Mouse (Mus musculus) spleen, embryonic (tissue): ENCODE data around the gene Grin2c.

ENCODE experiments used
- CTCF ChIA-PET: fragments of 350-600 bp; sonication (Branson Sonifier 250); formaldehyde crosslinking; loops from one replicate; lab custom pipeline; 2022; lab: Charles Lee

The Grin2c gene

DNA sequence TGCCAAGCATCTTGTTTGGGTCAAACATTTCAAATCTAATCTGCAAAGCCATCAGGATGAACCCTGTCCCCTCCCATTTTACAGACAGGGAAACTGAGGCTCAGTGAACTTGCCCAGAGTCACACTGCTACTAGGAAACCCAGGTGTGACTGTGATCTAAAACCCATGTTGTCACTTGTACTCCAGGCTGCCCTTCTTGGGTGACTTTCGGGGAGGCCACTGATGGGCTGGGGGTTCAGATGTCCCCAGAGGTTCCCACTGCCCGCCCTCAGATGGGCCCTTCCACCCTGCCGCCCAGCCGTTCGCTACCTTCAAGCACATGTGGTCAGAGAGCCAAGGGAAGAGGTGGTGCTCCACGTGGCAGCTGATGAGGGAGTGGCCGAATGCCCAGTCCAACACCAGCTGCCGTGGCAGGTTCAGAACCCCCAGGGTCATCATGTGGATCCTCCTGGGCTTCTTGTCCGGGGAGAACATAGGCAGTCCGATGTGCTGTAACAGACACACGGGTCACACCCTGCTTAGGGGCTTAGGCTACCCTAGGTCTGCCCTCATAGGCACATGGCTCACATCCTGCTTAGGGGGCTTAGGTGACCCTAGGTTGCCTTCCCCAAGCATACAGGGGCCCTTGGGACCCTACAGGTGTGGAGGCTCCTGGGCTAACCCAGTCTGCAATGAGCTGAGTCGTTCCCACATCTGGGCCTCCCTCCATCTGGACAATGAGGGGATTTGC lies 17.0 kb upstream of the Grin2c start:
- CTCF ChIA-PET: no interaction called here

DNA sequence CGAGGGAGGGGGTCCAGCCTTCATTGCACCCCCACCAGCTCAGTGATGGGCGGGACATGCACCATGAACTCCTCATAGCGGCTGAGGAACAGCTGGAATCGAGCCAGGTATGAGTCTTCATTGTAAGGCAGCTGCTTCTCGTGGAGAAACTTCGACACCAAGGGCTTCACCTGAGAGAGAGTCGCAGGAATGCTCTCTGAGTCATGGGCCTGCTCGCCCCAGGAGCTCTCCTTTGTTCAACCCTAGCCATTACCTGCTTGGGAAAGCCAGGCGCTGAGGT lies 16.4 kb upstream of the Grin2c start:
- CTCF ChIA-PET: no interaction called here

DNA sequence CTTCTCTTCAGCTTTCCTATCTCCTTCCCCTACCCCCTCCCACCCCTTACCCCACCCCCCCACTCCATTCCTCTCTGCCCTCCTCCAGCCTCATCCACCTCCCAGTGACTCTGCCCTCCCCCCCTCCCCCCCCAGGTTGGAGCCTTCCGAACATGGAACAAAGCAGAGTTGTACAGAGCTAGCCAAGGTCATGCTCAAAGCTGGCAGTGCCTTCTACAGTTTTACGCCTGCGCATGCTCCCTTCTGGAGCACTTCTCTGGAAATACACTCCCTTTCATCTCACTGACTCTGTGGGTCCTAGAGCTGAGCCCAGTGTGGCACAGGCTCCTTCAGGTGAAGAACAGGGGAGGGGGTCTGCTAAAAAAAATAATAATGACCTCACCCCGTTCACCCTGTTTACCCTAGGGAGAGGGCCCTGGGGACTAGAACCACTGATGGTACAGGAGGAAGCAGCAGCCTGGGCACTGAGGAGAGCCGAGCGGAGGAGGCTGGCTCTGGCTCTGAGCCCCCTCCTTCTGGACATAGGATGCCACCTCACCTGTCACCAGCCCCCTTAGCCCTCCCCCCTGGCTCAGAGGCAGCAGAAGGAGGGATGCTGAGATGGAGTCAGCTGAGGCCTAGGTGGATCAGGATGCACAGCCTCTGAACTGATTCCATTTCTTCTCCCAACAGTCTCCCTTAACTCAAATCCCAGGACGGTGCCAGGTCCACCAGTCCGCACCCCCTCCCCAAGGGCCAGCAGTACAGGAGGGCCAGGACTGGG lies 15.9 kb upstream of the Grin2c start:
- CTCF ChIA-PET: interaction anchor here (0.6 kb wide), 1 partner anchor 44 kb away, joined by 3 read pairs; no protein-coding TSS in a partner anchor

DNA sequence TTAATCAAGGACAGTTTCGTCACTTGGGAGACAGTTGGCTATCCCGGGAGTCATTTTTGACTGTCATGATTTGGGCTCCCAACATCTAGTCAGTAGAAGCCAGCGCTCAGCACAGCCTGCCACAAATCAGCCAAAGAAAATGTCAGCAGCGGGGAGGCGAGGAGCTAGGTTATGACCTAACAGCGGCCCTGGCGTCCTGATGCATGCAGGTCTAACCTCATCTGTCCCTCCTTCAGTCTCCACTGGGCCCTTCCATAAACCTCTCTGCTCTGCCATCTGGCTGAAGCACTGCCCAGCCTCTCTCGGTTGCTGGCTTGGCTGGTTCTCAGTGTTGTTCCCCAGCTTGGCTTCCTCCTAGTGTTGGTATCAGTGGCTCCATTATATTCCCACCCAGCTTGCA lies 15.3 kb upstream of the Grin2c start:
- CTCF ChIA-PET: interaction anchor here (0.6 kb wide), 1 partner anchor 44 kb away, joined by 3 read pairs; no protein-coding TSS in a partner anchor

DNA sequence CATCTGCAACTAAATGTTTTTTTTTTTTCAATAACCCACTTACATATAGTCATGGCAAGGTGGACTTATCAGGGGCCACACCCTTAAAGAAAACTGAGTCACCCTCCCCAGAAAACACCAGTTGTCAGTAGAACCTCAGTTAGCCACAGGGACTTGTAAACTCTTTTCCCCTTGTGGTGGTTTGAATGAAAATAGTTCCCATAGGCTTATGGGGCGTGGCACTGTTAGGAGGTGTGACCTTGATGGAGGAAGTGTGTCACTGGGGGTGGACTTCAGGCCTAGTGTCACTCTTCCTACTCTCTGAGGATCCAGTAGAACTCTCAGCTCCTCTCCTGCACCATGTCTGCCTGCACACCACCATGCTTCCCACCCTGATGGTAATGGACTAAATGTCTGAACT lies 12.7 kb upstream of the Grin2c start:
- CTCF ChIA-PET: no interaction called here

DNA sequence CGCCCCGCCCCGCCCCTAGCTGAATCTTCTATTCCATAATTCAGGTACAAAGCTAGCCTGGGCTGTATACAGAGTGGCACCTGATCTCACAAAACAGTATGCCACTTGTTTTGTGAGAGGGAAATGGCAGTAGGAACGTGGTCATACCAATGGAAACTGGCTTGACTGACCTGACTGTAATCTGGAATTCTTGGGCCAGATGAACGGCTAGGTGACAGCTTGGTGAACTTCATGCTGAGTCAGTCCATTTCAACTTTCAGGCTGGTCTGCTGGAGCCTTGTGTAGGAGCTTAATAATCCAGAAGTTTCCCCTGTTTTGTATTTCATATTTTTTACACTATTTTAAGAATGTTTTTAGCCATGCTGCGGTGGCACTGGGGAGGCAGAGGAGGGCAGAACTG lies 11.1 kb upstream of the Grin2c start:
- CTCF ChIA-PET: no interaction called here

DNA sequence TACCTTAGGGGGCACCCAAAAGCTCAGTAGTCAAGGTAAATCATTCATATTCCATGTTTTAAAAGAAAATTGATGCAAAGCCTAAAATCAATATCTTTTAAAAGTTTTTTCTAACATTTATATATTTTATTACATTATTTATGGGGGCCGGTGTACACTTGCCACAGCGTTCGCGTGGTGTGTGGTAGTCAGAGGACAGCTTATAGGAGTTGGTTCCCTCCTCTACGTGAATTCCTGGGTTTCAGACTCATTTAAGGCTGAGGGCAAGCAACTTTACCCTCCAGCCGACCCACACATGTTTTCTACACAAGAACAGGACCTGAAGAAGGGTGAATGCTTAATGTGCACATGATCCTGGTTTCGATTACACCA lies 10.5 kb upstream of the Grin2c start:
- CTCF ChIA-PET: no interaction called here

DNA sequence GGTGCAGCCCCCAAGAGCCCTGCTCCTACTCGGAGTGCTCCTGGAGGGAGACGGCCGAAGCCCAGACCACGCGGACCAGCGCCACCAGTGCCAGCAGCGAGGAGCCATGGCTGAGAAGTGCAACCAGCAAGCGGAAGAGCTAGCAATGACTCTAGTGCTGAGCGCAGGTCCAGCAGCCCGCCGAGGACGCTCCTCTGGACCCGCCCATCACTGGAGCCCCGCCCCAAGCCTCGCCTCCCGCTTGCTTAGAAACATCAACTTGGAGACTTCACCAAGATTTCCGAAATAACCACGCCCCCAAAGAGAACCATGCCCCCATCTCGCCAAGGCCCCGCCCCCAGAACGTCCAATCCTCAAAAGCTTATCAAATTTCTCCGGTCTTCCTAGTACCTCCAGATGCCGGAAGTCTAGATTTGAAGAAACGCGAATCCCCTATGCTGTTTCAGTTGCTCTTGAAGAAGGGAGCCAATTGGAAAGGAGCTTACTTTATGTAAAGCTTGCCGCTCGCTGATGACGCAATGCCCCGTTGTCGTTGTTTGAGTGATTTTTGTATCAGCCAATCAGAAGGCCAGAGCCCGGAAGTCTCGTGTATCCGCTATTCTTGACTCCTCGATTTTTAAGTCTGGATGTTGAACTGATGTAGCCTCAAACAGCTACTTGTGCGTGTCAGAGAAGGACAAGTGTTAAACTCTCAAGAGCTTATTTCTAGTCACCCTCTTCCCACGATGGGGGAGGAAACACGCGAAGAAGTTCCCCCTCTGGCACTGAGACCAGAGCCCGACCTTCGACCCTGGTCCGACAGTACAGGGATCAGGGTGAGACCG lies 9.9 kb upstream of the Grin2c start, which contains the start of gene Fdxr:
Gene Fdxr, minus strand, starts transcription at position 271 of the 824 bp plus-strand sequence.
- CTCF ChIA-PET: no interaction called here

DNA sequence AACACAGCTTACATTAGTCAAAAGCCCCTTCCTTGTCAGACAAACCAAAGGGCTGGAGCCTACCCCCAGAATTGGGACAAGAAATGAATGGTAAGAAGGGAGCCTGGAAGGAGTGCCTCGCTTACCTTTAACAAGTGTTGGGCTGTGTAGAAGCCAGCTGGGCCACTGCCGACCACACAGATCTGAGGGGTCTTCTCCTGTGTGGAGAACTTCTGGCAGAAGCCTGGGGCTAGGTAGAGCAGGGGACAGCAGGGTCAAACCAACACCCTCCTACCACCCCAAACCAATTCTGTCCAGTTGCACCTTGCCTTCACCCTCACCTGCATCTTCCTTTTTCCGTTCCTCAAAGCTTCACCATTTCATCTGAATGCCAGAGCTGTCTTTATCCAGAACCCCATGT lies 8.9 kb upstream of the Grin2c start:
- CTCF ChIA-PET: no interaction called here

DNA sequence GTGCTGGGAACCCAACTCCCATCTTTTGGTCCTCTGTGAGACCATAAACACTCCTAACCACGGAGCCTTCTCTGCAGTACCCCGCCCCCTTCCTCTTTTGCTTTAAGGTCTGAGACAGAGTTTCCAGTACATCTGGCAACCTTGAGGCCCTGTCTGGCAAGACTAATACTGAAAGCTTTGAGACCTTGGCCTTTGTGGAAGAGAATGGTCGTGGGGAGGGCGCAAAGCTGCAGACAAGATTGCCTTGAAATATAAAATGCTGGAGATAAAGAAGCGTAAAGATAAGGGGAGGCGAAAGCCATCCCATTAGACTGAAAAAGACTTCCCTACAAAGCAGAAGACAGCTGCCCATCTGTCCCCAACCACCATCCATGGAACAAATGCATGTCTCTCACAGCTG lies 8.5 kb upstream of the Grin2c start:
- CTCF ChIA-PET: interaction anchor here (0.6 kb wide), 1 partner anchor 111 kb away, joined by 8 read pairs; no protein-coding TSS in a partner anchor

DNA sequence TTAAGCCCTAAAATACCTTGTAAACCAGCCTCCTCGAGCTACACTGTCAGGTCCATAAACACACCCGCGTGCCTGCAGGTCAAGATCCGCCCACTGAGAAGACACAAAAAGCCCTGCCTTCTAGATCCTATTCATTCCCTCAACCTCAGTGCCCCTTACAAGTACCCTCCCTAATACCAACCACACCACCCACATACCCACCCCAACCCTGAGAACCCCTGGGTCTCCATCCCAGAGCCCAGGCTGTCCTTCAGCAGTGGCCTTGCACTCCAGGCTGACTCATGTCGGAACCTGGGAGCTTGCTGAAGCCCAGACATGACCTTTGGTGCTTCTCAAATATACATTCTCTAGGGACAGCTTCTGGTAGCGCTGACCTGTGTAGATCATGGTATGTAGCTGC lies 7.7 kb upstream of the Grin2c start:
- CTCF ChIA-PET: no interaction called here

DNA sequence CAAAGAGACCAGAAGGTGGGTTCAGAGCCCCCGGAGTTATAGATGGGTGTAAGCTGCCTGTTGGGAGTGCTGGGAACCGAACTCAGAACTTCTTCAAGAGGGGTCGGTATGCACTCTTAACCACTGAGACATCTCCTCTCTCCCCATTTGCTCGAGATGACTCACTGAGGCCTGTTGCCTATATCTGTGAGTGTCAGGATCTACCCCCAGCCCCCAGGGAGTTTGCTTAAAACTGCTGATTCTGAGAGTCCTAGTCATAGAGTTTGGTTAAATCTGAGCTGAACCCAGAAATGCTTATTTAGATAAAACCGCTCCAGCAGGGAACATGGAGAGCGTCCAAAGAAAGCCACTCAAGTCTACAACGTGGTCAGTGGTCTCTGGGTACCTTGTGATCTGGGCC lies 7.1 kb upstream of the Grin2c start:
- CTCF ChIA-PET: no interaction called here

DNA sequence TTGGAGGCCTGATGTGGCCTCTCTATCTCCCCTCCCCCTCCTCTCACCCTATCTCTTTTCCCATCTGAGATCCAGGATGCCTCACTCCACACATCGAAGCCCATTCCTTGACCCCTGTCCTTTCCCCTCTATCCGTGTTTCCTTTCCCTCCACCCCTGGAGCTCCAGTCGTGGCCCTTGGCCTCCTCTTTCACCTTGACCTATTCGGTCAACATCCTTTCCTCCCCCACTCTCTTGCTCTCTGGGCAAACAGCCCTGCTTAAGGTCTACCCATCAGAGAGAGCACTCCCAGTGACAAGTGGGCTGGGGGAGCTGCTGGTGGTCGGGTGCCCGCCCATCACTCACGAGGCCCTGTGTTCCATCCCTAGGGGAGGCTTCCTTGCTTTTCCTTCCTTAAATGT lies 6.7 kb upstream of the Grin2c start:
- CTCF ChIA-PET: no interaction called here

DNA sequence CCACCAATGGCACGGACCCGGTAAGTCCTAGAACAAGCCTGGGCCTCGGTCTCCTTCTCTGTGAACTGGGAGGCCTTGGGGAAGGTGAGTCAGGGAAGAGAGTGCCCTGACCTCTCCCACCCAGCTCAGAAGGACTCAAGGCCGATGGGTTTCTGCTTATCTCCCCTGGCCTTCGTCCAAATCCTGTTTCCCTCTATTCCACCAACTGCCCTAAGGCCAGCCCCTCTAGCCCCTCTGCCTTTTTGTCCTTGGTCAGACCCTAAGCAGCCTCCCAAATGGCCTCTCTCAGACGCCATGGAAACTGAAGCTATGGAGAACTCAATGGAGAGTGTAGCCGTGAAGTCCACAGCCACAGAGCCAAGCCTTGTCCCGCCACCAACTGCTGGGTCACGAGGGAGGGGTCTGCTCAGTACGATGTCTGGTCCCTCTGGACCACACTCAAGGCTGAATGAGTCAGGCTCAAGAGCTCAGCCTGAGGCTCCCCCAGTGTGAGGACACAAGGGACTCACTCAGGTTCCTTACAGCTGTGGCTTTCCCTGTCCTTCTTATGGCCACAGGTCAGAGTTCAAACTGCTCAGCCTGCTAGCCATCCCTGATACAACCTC lies 6.0 kb upstream of the Grin2c start:
- CTCF ChIA-PET: no interaction called here

DNA sequence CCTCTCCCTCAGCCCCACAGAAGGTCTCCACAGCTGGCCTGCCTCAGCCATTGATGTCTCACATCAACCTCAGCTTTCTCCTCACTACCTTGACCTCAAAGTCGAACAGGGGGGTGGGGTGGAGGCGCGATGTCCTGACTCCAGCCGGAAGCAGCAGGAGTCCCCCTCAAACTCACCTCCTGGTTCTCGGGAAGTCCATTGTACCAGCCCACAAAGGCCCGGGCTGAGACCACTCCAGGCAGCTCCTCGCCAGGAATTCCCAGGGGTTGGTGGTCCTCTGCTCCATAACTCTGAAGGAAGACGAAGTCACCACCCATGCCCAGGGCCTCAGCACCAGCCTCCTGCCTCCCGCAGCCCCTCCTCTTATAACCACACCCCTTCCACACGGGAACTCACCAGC lies 4.4 kb upstream of the Grin2c start:
- CTCF ChIA-PET: no interaction called here

DNA sequence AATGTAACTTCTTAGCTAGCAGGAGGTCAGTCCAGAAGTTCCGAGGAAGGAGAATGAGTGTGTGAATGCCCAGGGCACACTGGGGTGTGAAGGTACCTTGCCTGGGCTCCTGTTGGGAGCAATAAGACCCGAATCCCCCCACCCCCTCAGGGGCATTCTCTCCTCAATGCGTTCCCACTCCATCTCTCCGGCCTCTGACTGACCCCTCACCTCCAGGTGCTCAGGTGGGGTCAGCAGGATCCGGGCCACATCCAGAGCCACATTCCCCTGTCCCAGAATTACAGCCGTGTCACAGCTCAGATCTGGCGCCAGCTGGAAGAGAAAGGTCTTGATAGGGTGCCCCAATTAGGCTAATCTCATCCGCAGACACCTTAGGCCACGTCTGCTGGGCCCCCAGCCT lies 4.0 kb upstream of the Grin2c start:
- CTCF ChIA-PET: no interaction called here

DNA sequence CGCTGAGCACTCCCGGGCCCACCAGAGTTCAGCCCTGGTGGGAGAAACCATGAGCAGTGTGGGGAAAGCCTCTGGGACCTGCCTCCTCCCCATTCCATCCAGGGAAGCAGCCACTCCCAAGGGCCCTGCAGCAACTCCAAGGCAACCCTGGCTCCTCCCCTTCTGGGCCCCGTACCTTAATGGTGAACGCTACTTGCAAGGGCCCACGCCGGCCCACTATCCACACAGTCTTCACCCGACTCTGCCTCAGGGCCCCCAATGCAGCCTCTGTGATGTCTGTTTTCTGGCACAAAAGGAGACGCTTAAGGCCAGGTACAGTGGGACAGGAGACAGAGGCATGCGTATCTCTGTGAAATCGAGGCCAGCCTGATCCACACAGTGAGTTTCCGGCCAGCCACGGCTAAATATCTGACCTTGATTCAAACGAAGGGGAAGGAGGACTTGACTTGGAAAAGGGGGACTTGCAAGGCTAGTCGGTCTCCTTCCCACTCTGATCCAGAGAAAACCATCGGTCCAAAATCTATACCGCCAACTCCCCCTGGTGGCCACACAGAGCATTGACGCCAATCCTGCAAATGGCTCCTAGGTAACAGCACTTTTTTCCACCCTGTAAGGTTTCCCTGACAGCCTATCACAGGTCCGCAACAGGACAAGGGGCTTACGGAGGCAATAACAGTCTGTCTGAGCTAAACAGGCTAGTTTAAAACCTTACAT lies 3.3 kb upstream of the Grin2c start:
- CTCF ChIA-PET: interaction anchor here (0.6 kb wide), 1 partner anchor 15 kb away, joined by 4 read pairs; no protein-coding TSS in a partner anchor

DNA sequence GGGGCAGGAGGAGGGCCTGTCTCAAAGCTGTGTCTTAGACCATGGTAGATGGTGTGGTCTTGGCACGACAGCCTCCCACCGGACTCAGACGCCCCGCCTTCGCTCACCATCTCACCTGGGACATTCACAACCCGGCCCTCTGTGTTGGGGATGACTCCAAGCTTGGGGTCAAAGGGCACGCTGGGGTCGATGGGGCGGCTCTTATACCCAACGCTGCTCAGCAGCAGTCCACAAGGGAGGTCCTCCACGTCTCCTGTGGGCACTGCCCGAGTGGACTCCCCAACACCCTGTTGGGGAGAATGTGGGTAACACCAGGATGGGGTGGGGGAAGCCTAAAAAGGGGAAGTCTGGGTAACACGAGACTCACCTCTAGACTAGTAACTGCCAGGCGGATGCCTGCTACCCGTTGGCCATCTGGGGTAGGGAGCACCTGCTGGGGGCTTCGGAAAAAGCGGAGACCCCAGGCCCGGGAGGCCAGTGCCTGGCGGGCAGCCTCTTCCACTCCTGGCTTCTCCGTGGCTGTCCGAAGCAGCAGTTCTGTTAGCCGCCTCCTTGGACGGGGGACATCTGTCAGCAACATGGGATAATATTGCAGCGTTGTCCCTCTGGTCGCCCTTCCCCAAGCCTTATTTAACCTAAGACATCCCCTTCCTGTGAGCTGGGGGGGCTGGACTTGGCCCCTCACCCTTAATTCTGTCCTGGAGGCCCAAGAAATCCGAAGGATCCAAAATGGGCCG lies 2.5 kb upstream of the Grin2c start:
- CTCF ChIA-PET: interaction anchor here (0.6 kb wide), 1 partner anchor 16 kb away, joined by 4 read pairs; no protein-coding TSS in a partner anchor

DNA sequence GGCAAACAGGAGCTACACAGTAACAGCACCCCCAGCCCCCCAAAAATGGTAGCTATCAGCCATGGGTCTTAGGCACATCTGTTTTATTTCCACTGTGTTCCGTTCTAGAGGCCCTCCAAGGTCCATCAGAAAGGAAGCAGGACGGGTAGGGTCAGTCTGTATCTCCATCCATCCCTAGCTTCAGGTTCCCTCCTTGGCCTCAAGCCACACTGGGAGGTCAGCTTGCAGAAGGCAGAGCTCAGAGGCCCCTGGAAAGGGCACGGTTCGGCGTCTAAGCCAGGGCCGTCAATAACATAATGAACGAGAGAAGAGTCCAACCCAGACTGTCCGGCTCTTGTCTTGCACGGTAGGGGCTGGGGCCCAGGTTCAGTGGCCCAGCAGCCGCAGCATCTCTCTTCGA lies 915 bp upstream of the Grin2c start:
- CTCF ChIA-PET: interaction anchor here (0.6 kb wide), 3 partner anchors 84 to 1813 kb away, joined by 5 to 12 read pairs (median 10); no protein-coding TSS in a partner anchor

DNA sequence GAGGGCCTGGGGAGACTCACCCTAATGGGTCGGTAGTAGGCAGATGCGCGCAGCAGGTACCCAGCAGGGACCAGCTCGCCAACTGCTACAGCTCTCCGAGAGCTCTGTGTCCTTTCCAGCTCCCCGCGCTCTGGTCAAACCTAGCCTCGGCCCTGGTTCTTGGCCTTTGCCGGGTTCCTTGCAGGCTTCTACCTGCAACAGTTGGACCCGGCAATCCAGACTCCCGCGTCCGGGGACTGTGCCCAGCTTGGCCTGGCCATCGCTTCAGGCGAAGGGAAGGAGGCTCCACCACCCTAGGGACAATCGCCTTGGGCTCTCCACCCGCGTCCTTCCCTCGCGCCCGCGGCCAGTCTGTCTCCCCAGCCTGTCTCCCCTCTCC lies 654 bp downstream of the Grin2c start:
- CTCF ChIA-PET: no interaction called here
